Mouse (Mus musculus) B cell, adult 67 days (primary cell): ENCODE measurements around the gene Hsd17b2. TPM values are rescaled to one million over a fixed set of nuclear protein-coding genes. Genes with fewer than 3 reads are reported as not detected.

Source experiments
- total RNA-seq, 2 experiments: library from RNA; stranded (reverse); gene quantifications; 4 replicates each; pipeline ENCODE4 v1.2.4; 2023

Gene Hsd17b2
- total RNA-seq, result not detected

GRCm38 (mm10) chr8:117701859-117702258 is at the start of gene Hsd17b2:
Gene Hsd17b2, plus strand, starts transcription at chr8:117701904.

GRCm38 (mm10) chr8:117673430-117673830 is 28.3 kb upstream of the Hsd17b2 start, which contains the start of gene Sdr42e1:
Gene Sdr42e1, minus strand, starts transcription at chr8:117673689.

GRCm38 (mm10) chr8:117801443-117802298 is 100.0 kb downstream of the Hsd17b2 start, which contains the start of gene Mphosph6:
Gene Mphosph6, minus strand, starts transcription at chr8:117801943.

Other genes with a start within 250 kb of the Hsd17b2 start
- 100 to 1,000 TPM; 291 to 303 TPM for gene Plcg2, start 203.6 kb upstream of the Hsd17b2 start, total RNA-seq
- gene Sdr42e1, start 28.2 kb upstream of the Hsd17b2 start, total RNA-seq, result 1 to 10 TPM; 1.4 to 2.1 TPM
- 10 to 100 TPM; 21.4 to 22.0 TPM for gene Mphosph6, start 100.0 kb downstream of the Hsd17b2 start, total RNA-seq